Mouse (Mus musculus): ENCODE results near the gene Rab3b.

The Rab3b gene

GRCm38 (mm10) chr4:108949168-108949567, 70.3 kb downstream of the Rab3b start:
- DNase-seq (ENCODE audit: low read depth, low spot score) = no peak

GRCm38 (mm10) chr4:108950201-108950600, 71.3 kb downstream of the Rab3b start:
- DNase-seq (ENCODE audit: low read depth, low spot score) = no peak

GRCm38 (mm10) chr4:108951663-108952062, 72.8 kb downstream of the Rab3b start:
- DNase-seq (ENCODE audit: low read depth, low spot score) = no peak

- no peak for DNase-seq (ENCODE audit: low read depth, low spot score)
Measured at GRCm38 (mm10) chr4:108959696-108960095, 80.8 kb downstream of the Rab3b start.

GRCm38 (mm10) chr4:108960619-108961460, 82.0 kb downstream of the Rab3b start:
- DNase-seq (ENCODE audit: low read depth, low spot score) = no peak

GRCm38 (mm10) chr4:108963017-108963416, 84.2 kb downstream of the Rab3b start:
- no peak for DNase-seq (ENCODE audit: low read depth, low spot score)

- DNase-seq (ENCODE audit: low read depth, low spot score) = no peak
Measured at GRCm38 (mm10) chr4:108969517-108969916, 90.7 kb downstream of the Rab3b start.

- no peak for DNase-seq (ENCODE audit: low read depth, low spot score)
Measured at GRCm38 (mm10) chr4:108971054-108971453, 92.2 kb downstream of the Rab3b start.

GRCm38 (mm10) chr4:108976458-108977071, 97.7 kb downstream of the Rab3b start:
- DNase-seq (ENCODE audit: low read depth, low spot score) = peak; percentile 27

GRCm38 (mm10) chr4:108986833-108987472, 108.1 kb downstream of the Rab3b start:
- peak; percentile 19 for DNase-seq (ENCODE audit: low read depth, low spot score)

GRCm38 (mm10) chr4:108987473-108987842, 108.6 kb downstream of the Rab3b start:
- DNase-seq (ENCODE audit: low read depth, low spot score) = peak; percentile 79

- no peak for DNase-seq (ENCODE audit: low read depth, low spot score)
Measured at GRCm38 (mm10) chr4:108989430-108989829, 110.6 kb downstream of the Rab3b start.

- DNase-seq (ENCODE audit: low read depth, low spot score) = no peak
Measured at GRCm38 (mm10) chr4:108990032-108990431, 111.2 kb downstream of the Rab3b start.

- no peak for DNase-seq (ENCODE audit: low read depth, low spot score)
Measured at GRCm38 (mm10) chr4:108990571-108990970, 111.7 kb downstream of the Rab3b start.

- no peak for DNase-seq (ENCODE audit: low read depth, low spot score)
Measured at GRCm38 (mm10) chr4:108991811-108992210, 112.9 kb downstream of the Rab3b start.

Data from CD4-positive helper T cell, adult 2 months (primary cell).